Mouse (Mus musculus) skeletal muscle tissue, postnatal 0 days (tissue): Measurements from ENCODE around the gene Hif1an. TPM values are rescaled to one million over a fixed set of nuclear protein-coding genes. Genes with fewer than 3 reads are reported as not detected.

Source experiments
- polyA plus RNA-seq: library from polyadenylated mRNA; unstranded; fragments of >200 nt; fragmentation: Nextera tagmentation; extraction: Ambion mirVana; gene quantifications from 2 replicates; pipeline ENCODE4 v1.2.1, GENCODE M21; 2015

Gene Hif1an
- polyA plus RNA-seq: 41.6 and 54.8 TPM in 2 replicates

GRCm38 (mm10) chr19:44562652-44563206 lies at the start of gene Hif1an:
Gene Hif1an (plus strand): TSS chr19:44562850.

DNA sequence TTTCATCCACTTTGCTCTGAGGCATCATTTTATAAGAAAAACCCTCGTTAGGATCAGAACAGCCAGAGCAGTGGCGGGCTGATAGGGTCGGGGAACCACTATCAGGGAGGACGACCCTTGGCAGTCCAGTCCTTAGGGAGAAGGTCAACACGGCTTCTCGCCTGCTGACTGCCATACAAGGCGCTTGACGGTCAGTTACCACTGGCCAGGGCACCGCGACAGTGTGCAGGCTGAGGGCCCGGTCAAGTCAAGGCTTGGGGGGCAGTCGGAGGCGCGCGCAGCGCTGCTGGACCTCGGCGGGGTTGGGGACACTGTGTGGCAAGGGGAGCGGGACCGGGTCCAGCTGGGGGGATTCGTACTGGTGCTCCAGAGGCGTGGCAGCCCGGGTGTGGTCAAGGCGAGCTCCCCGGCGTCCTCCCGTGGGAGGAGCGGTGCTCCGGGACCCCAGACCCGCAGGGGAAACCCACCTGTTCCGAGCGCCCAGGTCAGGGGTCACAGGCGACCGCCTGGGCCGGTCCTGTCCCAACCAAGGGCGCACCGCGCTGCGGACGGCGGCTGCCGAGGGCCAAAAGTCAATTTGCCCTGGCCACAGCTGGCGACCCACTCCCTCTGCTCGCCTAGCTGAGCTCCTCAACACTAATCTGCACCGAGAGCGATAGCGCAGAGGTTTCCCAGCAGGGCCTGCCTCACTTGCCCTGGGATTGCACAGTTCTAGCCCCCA lies 17.2 kb upstream of the Hif1an start, which contains the start of gene Sec31b:
Sec31b (minus strand) TSS at position 544 of the 721 bp plus-strand sequence.

GRCm38 (mm10) chr19:44552731-44553130 lies 9.9 kb upstream of the Hif1an start, which contains the start of gene Gm20538:
Gene Gm20538 (minus strand): TSS chr19:44552831.

DNA sequence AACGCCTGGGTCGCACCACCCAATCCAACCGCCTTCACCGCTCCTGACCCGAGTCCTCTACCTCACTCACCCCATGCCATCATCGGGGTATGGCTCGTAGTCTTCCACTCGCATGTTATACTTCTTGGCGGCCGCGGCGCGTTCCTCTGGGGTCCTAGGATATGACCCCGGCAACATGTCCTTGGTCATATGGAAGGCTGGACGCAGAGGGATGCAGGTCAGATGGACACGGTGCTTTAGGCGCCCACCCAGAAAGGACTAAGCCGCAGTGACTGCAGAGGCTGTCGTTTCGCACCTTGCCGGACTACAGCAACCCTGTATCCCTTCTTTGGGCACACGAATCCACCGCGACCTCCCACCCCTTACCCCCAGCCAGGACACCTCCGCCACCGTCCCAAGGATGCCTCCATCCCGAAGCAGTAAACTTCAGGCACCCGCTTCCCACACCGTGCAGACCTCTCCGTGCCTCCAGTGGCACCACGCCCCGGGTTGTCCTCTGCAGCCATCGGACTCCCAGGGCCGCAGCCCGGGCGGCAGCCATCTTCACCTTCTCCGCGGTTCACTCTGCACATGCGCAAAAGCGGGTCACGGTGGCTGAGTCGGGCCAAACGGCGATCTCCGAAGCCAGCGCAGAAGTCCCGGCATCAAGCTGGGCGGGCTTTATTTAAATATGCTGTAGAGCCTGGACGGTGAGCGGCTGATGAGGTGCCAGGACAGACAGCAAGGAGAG lies 7.6 kb upstream of the Hif1an start, which contains the start of gene Ndufb8:
Ndufb8 (minus strand) TSS at position 580 of the 730 bp plus-strand sequence.

Other genes with a start within 250 kb of the Hif1an start
- gene Scd4, start 229.8 kb upstream of the Hif1an start, polyA plus RNA-seq: 0.05 and 0.26 TPM in 2 replicates
- 3.4 and 120 TPM in 2 replicates for gene Scd1, start 155.0 kb upstream of the Hif1an start, polyA plus RNA-seq
- gene Wnt8b, start 69.4 kb upstream of the Hif1an start, polyA plus RNA-seq: not detected in 2 replicates
- gene Sec31b, start 17.0 kb upstream of the Hif1an start, polyA plus RNA-seq: 1.4 and 1.5 TPM in 2 replicates
- gene Gm20538, start 10.0 kb upstream of the Hif1an start, polyA plus RNA-seq: not detected in 2 replicates
- 936 and 1,033 TPM in 2 replicates for gene Ndufb8, start 7.4 kb upstream of the Hif1an start, polyA plus RNA-seq
- not detected in 2 replicates for gene Pax2, start 193.2 kb downstream of the Hif1an start, polyA plus RNA-seq